ENCODE assay signal across 13 mouse cellular contexts in the genomic region with DNA sequence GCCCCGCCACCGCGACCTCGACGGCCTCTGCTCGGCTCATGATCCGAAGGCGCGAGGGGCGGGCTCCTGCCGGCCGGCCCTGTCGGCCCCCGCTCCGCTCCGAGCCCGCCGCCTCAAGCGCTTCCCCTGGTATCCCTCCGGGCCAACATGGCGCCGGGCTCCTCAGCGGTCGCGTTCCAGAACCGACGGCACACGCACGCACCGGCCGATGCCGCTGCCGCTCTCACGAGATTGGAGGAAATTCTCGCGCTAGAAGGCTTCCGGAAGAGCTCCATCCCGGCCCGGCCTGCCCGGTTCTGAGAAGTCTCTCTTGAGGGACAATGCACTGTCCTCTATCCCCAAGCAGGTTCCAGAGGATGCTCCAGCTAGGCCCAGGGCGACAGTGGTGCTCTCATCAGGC. TPM values are rescaled to one million over a fixed set of nuclear protein-coding genes. Genes with fewer than 3 reads are reported as not detected.
A peak's percentile ranks its signal among the peaks of the same experiment; 100 is the strongest.
DNase-seq lines count a peak whose midpoint lies in the region; ATAC-seq and TF ChIP-seq lines count a peak whose summit lies in the region.
"Had no signal": no experiment of that assay in that cellular context is flagged by ENCODE, and none has a peak within 500 bp of the region (broad histone marks: within the 10 kb centered on the region; RNA-seq: fewer than 3 reads in every experiment).

A gene (minus strand): TSS at position 162 of the 400 bp plus-strand sequence.

- no peak for DNase-seq in heart, adult 9 months (ENCODE audit: low spot score in 2 of 2)
- no peak for DNase-seq in lung, postnatal 0 days (ENCODE audit: low spot score)
- DNase-seq in lung, postnatal 14 days: no peak
- no peak for DNase-seq in left cerebral cortex, adult 9 months (ENCODE audit: low spot score in 2 of 2)
- DNase-seq: cerebellum, adult 9-11 months; kidney, adult 18-20 months; right cerebral cortex, adult 18-20 months had no signal

- no peak within 1 kb of the TSS for H3K27ac ChIP-seq in heart, embryonic 12.5 days (ENCODE audit: poor library complexity, severe bottlenecking)
- H3K27ac ChIP-seq in lung, postnatal 0 days (ENCODE audit: low read length): no peak within 1 kb of the TSS
- no peak within 1 kb of the TSS for H3K27ac ChIP-seq in hindbrain, embryonic 12.5 days
- H3K27ac ChIP-seq in neural tube, embryonic 12.5 days: no peak within 1 kb of the TSS
- H3K27ac ChIP-seq: left cerebral cortex, adult 2 months had no signal

- no peak for TF ChIP-seq CTCF in lung, postnatal 0 days (IDR thresholded peaks at IDR 0.05)

- 41% methylated on average over 41 of the region's 41 CpGs for WGBS in heart, embryonic 12.5 days
- WGBS in lung, postnatal 0 days: 36% methylated on average over 32 of the region's 41 CpGs
- WGBS in hindbrain, embryonic 12.5 days: 38% methylated on average over 41 of the region's 41 CpGs
- 43% methylated on average over 41 of the region's 41 CpGs for WGBS in neural tube, embryonic 12.5 days

- H3K4me1 ChIP-seq in heart, embryonic 12.5 days (replicated peaks): peaks cover 7% of the 10 kb centered on the region
- H3K4me1 ChIP-seq in lung, postnatal 0 days (ENCODE audit: insufficient read depth, low read depth, low read length): no peaks in the 10 kb centered on the region
- 0 out of 2 replicates have a peak, but pooled peaks cover 6% of the 10 kb centered on the region for H3K4me1 ChIP-seq in hindbrain, embryonic 12.5 days
- H3K4me1 ChIP-seq in neural tube, embryonic 12.5 days: 0 out of 2 replicates have a peak, but pooled peaks cover 4% of the 10 kb centered on the region

- peaks cover 12% of the 10 kb centered on the region; the same call in 1 of the 2 replicates for H3K27me3 ChIP-seq in heart, embryonic 12.5 days (replicated peaks)
- no peaks in the 10 kb centered on the region for H3K27me3 ChIP-seq in lung, postnatal 0 days (replicated peaks; ENCODE audit: insufficient read depth, low read length)
- peaks cover 23% of the 10 kb centered on the region for H3K27me3 ChIP-seq in hindbrain, embryonic 12.5 days
- peaks cover 11% of the 10 kb centered on the region for H3K27me3 ChIP-seq in neural tube, embryonic 12.5 days (replicated peaks)

- H3K4me3 ChIP-seq in heart, embryonic 12.5 days: peak within 1 kb of the TSS; percentile 22
- no peak within 1 kb of the TSS for H3K4me3 ChIP-seq in lung, postnatal 0 days (ENCODE audit: low read depth, low read length)
- peak within 1 kb of the TSS; percentile 19 for H3K4me3 ChIP-seq in hindbrain, embryonic 12.5 days
- H3K4me3 ChIP-seq in neural tube, embryonic 12.5 days: peak within 1 kb of the TSS; percentile 13; the same call in 1 of the 2 replicates
- H3K4me3 ChIP-seq: left cerebral cortex, adult 2 months had no signal

- no peak for TF ChIP-seq EP300 in lung, postnatal 0 days (IDR thresholded peaks at IDR 0.05)

- peaks cover 6% of the 10 kb centered on the region for H3K36me3 ChIP-seq in heart, embryonic 12.5 days
- H3K36me3 ChIP-seq in lung, postnatal 0 days (ENCODE audit: insufficient read depth, low read length): no peaks in the 10 kb centered on the region
- no peaks in the 10 kb centered on the region for H3K36me3 ChIP-seq in hindbrain, embryonic 12.5 days
- no peaks in the 10 kb centered on the region for H3K36me3 ChIP-seq in neural tube, embryonic 12.5 days

- no peaks in the 10 kb centered on the region; the same call in 1 of the 2 replicates for H3K9me3 ChIP-seq in heart, embryonic 12.5 days (replicated peaks)
- H3K9me3 ChIP-seq in lung, postnatal 0 days (ENCODE audit: low read length): no peaks in the 10 kb centered on the region
- H3K9me3 ChIP-seq in hindbrain, embryonic 12.5 days (replicated peaks): no peaks in the 10 kb centered on the region
- no peaks in the 10 kb centered on the region for H3K9me3 ChIP-seq in neural tube, embryonic 12.5 days

- ATAC-seq in heart, embryonic 12.5 days (ENCODE audit: insufficient number of reproducible peaks, low FRiP score): no peak
- ATAC-seq in lung, postnatal 0 days: no peak
- ATAC-seq in hindbrain, embryonic 12.5 days (ENCODE audit: low FRiP score): no peak
- ATAC-seq in neural tube, embryonic 12.5 days (ENCODE audit: low FRiP score, low read depth): no peak
- no peak for ATAC-seq in megakaryocyte, adult 5-6 weeks (ENCODE audit: poor library complexity, severe bottlenecking)

- H3K4me2 ChIP-seq in heart, embryonic 12.5 days: peak within 1 kb of the TSS; percentile 55
- H3K4me2 ChIP-seq in lung, postnatal 0 days (replicated peaks; ENCODE audit: low read depth, low read length): peak within 1 kb of the TSS; percentile 22; the same call in 1 of the 2 replicates
- H3K4me2 ChIP-seq in hindbrain, embryonic 12.5 days (replicated peaks): peak within 1 kb of the TSS; percentile 42
- H3K4me2 ChIP-seq in neural tube, embryonic 12.5 days (replicated peaks): peak within 1 kb of the TSS; percentile 46

- 0 out of 2 replicates have a peak within 1 kb of the TSS, but pooled peaks have one; percentile 3 for H3K9ac ChIP-seq in heart, embryonic 12.5 days
- no peak within 1 kb of the TSS for H3K9ac ChIP-seq in lung, postnatal 0 days (replicated peaks; ENCODE audit: low read depth)
- H3K9ac ChIP-seq in hindbrain, embryonic 12.5 days: no peak within 1 kb of the TSS
- no peak within 1 kb of the TSS for H3K9ac ChIP-seq in neural tube, embryonic 12.5 days

RNA-seq across cellular contexts. Expression of the gene that starts here (rescaled TPM):
- polyA plus RNA-seq in heart, embryonic 12.5 days (2016; fragmentation: Nextera tagmentation; extraction: Ambion mirVana): 0.24 and 0.33 TPM in 2 replicates
- 0.12 and 0.15 TPM in 2 replicates for polyA plus RNA-seq in lung, postnatal 0 days (2015; fragmentation: Nextera tagmentation; extraction: Ambion mirVana)
- polyA plus RNA-seq in hindbrain, embryonic 12.5 days (2016; fragmentation: Nextera tagmentation; extraction: Ambion mirVana): 0.32 and 0.36 TPM in 2 replicates
- 0.26 and 0.34 TPM in 2 replicates for polyA plus RNA-seq in neural tube, embryonic 12.5 days (2016; fragmentation: Nextera tagmentation; extraction: Ambion mirVana)
- not detected in 2 replicates for total RNA-seq in megakaryocyte, adult 5-6 weeks (2015)
- total RNA-seq in megakaryocyte, adult 5-6 weeks (2017): not detected in 2 replicates
- polyA plus RNA-seq: thymus, postnatal 0 days had no signal
